Mouse (Mus musculus) hindbrain, embryonic 16.5 days (tissue): ENCODE data around the gene Mcrip2. TPM values are rescaled to one million over a fixed set of nuclear protein-coding genes. Genes with fewer than 3 reads are reported as not detected.

Source experiments
- ATAC-seq: fragments of 200-750 bp; cut with Nextera tagmentation; 2 replicates; pipeline ENCODE4 v1.8.0; 2017; ENCODE audit warnings: moderate TSS enrichment, moderate library complexity
- H3K27ac ChIP-seq: fragments of 300-500 bp; sonication (generic); 2 replicates; pipeline ENCODE4 v1.5.1; 2014; ENCODE audit warnings: low read depth, mild to moderate bottlenecking, control low read depth, low read length, moderate library complexity
- H3K27me3 ChIP-seq: fragments of 300-500 bp; sonication (generic); replicated peaks from 2 replicates; pipeline ENCODE4 v1.6.1; 2014; ENCODE audit warnings: low read length; ENCODE audit not compliant: control insufficient read depth, insufficient read depth
- H3K36me3 ChIP-seq: fragments of 300-500 bp; sonication (generic); 2 replicates; pipeline ENCODE4 v1.6.1; 2014; ENCODE audit warnings: mild to moderate bottlenecking, low read length, moderate library complexity, mixed read lengths; ENCODE audit not compliant: control insufficient read depth, insufficient read depth
- H3K4me1 ChIP-seq: fragments of 300-500 bp; sonication (generic); 2 replicates; pipeline ENCODE4 v1.6.1; 2014; ENCODE audit warnings: low read depth, low read length; ENCODE audit not compliant: control insufficient read depth, insufficient read depth
- H3K4me2 ChIP-seq: fragments of 300-500 bp; sonication (generic); 2 replicates; pipeline ENCODE4 v1.6.1; 2014; ENCODE audit warnings: mild to moderate bottlenecking, low read length, control low read depth, moderate library complexity
- H3K4me3 ChIP-seq: fragments of 300-500 bp; sonication (generic); 2 replicates; pipeline ENCODE4 v1.5.1; 2014; ENCODE audit warnings: mild to moderate bottlenecking, low read length, control low read depth, moderate library complexity
- H3K9ac ChIP-seq: fragments of 300-500 bp; sonication (generic); 2 replicates; pipeline ENCODE4 v1.6.1; 2014; ENCODE audit warnings: low read depth, mild to moderate bottlenecking, control low read depth, low read length, moderate library complexity
- H3K9me3 ChIP-seq: fragments of 300-500 bp; sonication (generic); 2 replicates; pipeline ENCODE4 v1.6.1; 2014; ENCODE audit warnings: mild to moderate bottlenecking, low read length, moderate library complexity; ENCODE audit not compliant: control insufficient read depth
- WGBS: fragments of 180-500 bp; shearing (Covaris S2); extraction: QIAGEN DNeasy Blood & Tissue Kit; methylation state at CpG from one replicate; pipeline ENCODE4 v1.1.7; 2014; 5-methylcytosine and 5-hydroxymethylcytosine counted together
- polyA plus RNA-seq: library from polyadenylated mRNA; unstranded; fragments of >200 nt; fragmentation: Nextera tagmentation; extraction: Ambion mirVana; gene quantifications from 2 replicates; pipeline ENCODE4 v1.2.1, GENCODE M21; 2015

Gene Mcrip2
- polyA plus RNA-seq, 1 experiment from 2014 or later = 38.9 TPM

- Histone ChIP-seq H3K4me1 (peaks cover 6% of the 10 kb centered on the region; the same call in 1 of the 2 replicates), H3K9ac (no peak overlapping the region), H3K27me3 (no peaks in the 10 kb centered on the region), H3K9me3 (no peaks in the 10 kb centered on the region), H3K27ac (peak overlapping the region; percentile 12; the same call in 1 of the 2 replicates), H3K36me3 (peaks cover 20% of the 10 kb centered on the region), H3K4me3 (no peak overlapping the region), H3K4me2 (no peak overlapping the region)
- WGBS = 76% methylated on average over 8 of the region's 8 CpGs
- no peak for ATAC-seq
Measured at GRCm38 (mm10) chr17:25883268-25883667, 14.7 kb upstream of the Mcrip2 start.

GRCm38 (mm10) chr17:25882306-25882705, 13.7 kb upstream of the Mcrip2 start:
- no peaks in the 10 kb centered on the region for H3K9me3 ChIP-seq
- no peaks in the 10 kb centered on the region for H3K27me3 ChIP-seq
- WGBS = 27% methylated on average over 5 of the region's 5 CpGs
- no peak overlapping the region for H3K9ac ChIP-seq
- H3K4me1 ChIP-seq = peaks cover 6% of the 10 kb centered on the region; the same call in 1 of the 2 replicates
- no peak overlapping the region for H3K27ac ChIP-seq
- H3K4me3 ChIP-seq = no peak overlapping the region
- peaks cover 25% of the 10 kb centered on the region for H3K36me3 ChIP-seq
- no peak overlapping the region for H3K4me2 ChIP-seq
- ATAC-seq = no peak

GRCm38 (mm10) chr17:25881691-25882090, 13.1 kb upstream of the Mcrip2 start:
- Histone ChIP-seq H3K27ac (no peak overlapping the region), H3K27me3 (no peaks in the 10 kb centered on the region), H3K4me1 (peaks cover 11% of the 10 kb centered on the region), H3K9ac (no peak overlapping the region), H3K4me2 (no peak overlapping the region), H3K9me3 (no peaks in the 10 kb centered on the region), H3K36me3 (peaks cover 25% of the 10 kb centered on the region), H3K4me3 (no peak overlapping the region)
- WGBS = 16% methylated on average over 4 of the region's 4 CpGs
- no peak for ATAC-seq

GRCm38 (mm10) chr17:25880913-25881641, 12.5 kb upstream of the Mcrip2 start:
- peaks cover 17% of the 10 kb centered on the region for H3K4me1 ChIP-seq
- no peaks in the 10 kb centered on the region for H3K27me3 ChIP-seq
- ATAC-seq = no peak
- H3K36me3 ChIP-seq = peaks cover 25% of the 10 kb centered on the region
- 11% methylated on average over 5 of the region's 5 CpGs for WGBS
- no peak overlapping the region for H3K4me3 ChIP-seq
- H3K4me2 ChIP-seq = no peak overlapping the region
- H3K9me3 ChIP-seq = no peaks in the 10 kb centered on the region
- H3K9ac ChIP-seq = no peak overlapping the region
- no peak overlapping the region for H3K27ac ChIP-seq

- Histone ChIP-seq H3K4me1 (peaks cover 19% of the 10 kb centered on the region), H3K9ac (no peak within 1 kb of the TSS), H3K27me3 (no peaks in the 10 kb centered on the region), H3K27ac (no peak within 1 kb of the TSS), H3K4me3 (no peak within 1 kb of the TSS), H3K9me3 (no peaks in the 10 kb centered on the region), H3K4me2 (no peak within 1 kb of the TSS), H3K36me3 (peaks cover 25% of the 10 kb centered on the region)
- WGBS = 22% methylated on average over 5 of the region's 5 CpGs
- ATAC-seq = no peak
Measured at GRCm38 (mm10) chr17:25880196-25880910, 11.8 kb upstream of the Mcrip2 start, which contains the start of gene Wfikkn1. Gene Wfikkn1, minus strand, starts transcription at chr17:25880858.

GRCm38 (mm10) chr17:25879750-25880149, 11.2 kb upstream of the Mcrip2 start:
- H3K27me3 ChIP-seq = no peaks in the 10 kb centered on the region
- H3K36me3 ChIP-seq = peaks cover 25% of the 10 kb centered on the region
- H3K4me1 ChIP-seq = peaks cover 19% of the 10 kb centered on the region
- H3K4me2 ChIP-seq = no peak overlapping the region
- 64% methylated on average over 8 of the region's 8 CpGs for WGBS
- H3K27ac ChIP-seq = no peak overlapping the region
- no peaks in the 10 kb centered on the region for H3K9me3 ChIP-seq
- H3K9ac ChIP-seq = no peak overlapping the region
- no peak overlapping the region for H3K4me3 ChIP-seq
- ATAC-seq = no peak

GRCm38 (mm10) chr17:25879261-25879660, 10.7 kb upstream of the Mcrip2 start:
- Histone ChIP-seq H3K9me3 (no peaks in the 10 kb centered on the region), H3K4me3 (no peak overlapping the region), H3K27ac (no peak overlapping the region), H3K27me3 (no peaks in the 10 kb centered on the region), H3K4me1 (peaks cover 20% of the 10 kb centered on the region), H3K4me2 (no peak overlapping the region), H3K9ac (no peak overlapping the region), H3K36me3 (peaks cover 23% of the 10 kb centered on the region)
- 32% methylated on average over 4 of the region's 4 CpGs for WGBS
- no peak for ATAC-seq

GRCm38 (mm10) chr17:25878611-25879180, 10.1 kb upstream of the Mcrip2 start:
- Histone ChIP-seq H3K27ac (no peak overlapping the region), H3K27me3 (no peaks in the 10 kb centered on the region), H3K4me3 (no peak overlapping the region), H3K9me3 (no peaks in the 10 kb centered on the region), H3K4me1 (peaks cover 26% of the 10 kb centered on the region), H3K9ac (no peak overlapping the region), H3K36me3 (peaks cover 20% of the 10 kb centered on the region), H3K4me2 (no peak overlapping the region)
- 85% methylated on average over 19 of the region's 19 CpGs for WGBS
- ATAC-seq = no peak
